Mouse (Mus musculus) thymus, postnatal 0 days (tissue): ENCODE results near the gene Adam15. TPM values are rescaled to one million over a fixed set of nuclear protein-coding genes. Genes with fewer than 3 reads are reported as not detected.

Source experiments
- DNase-seq: peaks from one replicate; pipeline ENCODE4 v3.0.0-alpha.2; 2015; ENCODE audit warnings: low spot score
- polyA plus RNA-seq: library from polyadenylated mRNA; unstranded; fragments of >200 nt; fragmentation: Nextera tagmentation; extraction: Ambion mirVana; gene quantifications from 2 replicates; pipeline ENCODE4 v1.2.1, GENCODE M21; 2015

Adam15 gene
- polyA plus RNA-seq, 1 experiment from 2014 or later: 17.4 TPM

DNA sequence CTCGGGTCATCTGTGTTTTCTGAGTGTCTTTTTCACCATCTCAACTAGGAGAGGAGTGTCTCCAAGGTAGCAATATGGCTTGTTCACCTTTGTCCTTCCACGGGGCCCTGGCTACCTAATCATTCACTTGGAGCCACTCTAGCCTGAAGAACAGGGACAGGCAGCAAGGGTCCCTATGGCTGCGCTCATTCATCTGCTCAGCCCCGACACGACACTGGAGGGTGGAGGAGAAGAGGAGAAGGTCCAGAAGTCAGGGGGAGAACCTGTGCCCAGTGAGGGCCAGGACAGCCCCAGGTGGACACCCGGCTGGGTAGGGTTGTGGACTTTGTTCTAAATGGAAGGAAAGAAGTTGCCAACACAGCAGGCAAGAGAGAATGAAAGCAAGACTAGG lies 5.7 kb upstream of the Adam15 start:
- no peak for DNase-seq

DNA sequence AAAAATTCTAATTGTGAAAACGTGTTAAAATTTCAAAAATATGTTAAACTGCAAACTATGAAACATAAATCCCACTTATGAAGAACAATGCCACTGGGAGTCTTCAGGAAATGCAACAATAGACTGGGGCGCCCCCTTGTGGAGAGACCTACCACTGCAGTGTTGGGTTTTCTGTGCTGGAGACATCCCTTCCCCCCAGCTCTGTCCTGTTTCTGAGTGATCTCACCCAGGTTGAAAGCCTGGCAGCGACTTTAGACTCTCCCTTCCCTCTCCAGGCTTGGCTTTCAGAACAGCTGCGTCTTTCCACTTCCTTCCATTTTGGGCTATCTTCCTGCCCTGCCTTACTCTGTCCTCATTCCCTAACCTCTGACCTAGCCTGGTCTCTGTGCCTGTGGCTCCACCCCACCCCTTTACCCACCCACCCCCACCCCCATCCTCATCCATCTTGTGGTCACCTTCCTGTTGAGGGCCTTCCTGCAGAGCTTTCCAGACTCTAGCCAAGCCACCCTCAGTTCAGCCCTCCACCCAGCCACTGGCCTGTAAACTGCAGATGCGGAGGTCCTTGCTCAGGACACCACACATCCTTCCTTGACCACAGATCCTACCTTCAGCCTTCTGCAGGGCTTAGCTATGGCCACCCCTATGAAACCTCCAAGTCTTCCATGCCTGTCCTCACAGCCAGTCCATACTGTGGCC lies 5.2 kb upstream of the Adam15 start:
- peak; percentile 80 for DNase-seq

DNA sequence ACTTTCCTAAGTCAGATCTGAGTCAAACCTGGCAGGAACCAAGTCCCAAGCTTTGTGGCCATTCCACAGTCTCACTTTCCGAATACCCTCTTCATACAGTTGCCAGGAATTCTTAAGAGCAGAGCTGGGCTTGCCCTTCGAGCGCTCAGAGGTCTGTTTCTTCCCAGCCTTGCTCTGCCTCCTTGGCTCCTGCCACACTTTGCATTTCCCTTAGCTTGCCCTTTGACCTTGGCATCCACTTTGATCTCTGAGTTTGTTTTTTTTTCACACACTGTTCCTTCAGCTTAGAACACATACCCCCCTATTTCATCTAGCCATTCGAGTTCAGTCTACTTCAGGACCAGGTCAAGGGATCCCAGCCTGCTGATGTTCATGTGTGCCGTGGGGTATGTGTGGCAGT lies 1.5 kb upstream of the Adam15 start:
- no peak for DNase-seq

DNA sequence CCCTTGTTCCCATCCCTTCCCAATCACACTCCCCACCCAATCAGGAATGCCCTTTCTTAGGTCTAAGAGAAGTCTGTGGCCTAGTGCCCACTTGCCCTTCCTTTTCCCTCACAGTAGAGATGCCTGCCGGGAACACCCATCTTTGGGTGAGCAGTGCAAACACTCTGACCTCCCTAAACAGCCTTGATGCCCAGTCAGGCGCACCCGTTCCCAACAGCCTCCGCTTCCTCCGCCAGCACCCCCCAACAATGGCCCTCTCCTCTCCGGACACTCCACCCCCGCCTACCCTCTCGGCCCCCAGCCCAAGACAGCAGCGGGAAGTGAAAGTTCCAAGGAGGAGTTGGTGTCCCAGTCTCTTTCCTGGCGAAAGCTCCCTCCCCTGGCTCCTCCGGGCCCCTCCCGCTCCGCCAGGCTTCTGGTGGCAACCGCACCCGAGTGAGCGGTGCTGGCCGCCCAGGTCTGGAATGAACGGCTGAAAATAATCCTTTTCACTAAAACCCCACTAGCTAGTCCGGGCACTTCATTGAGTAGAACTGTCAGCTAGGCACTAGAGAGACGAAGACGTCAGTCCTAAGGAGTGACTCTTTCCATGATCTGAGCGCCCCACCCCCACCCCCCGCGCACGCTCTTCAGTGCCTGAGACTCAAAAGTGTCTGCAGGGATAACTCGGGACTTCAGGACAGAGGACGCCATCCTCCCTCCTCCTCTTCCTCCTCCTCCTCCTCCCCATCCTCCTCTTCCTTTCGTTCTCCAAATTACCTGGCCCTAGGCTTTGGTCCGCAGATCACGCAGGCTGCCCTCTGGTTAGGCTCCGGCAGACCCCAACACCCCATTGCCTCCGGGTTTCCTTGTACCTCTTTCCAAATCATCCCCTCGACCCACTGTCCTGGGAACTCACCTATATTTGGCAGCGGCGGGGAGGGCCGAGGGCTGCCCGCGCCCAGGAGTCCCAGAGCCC lies 606 bp downstream of the Adam15 start:
- DNase-seq: no peak

DNA sequence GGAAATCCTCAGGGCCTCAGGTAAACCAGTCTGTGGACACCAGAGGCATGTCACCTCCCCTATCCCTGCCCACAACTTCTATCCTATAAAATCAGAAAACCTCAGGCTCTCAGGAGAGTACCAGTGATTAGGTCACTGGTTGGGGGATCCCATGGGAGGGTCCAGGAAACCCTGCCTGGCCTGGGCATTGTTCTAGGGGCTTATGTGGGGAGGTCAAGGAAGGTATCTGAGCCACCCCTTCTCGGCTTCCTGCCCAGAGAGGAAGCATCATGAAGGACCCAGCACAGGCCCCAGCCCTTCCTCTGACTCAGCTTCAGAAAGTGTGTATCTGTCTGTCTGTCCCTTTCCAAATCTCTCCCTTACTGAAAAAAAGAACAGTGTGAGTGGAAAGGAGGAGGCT lies 1.9 kb downstream of the Adam15 start:
- no peak for DNase-seq

DNA sequence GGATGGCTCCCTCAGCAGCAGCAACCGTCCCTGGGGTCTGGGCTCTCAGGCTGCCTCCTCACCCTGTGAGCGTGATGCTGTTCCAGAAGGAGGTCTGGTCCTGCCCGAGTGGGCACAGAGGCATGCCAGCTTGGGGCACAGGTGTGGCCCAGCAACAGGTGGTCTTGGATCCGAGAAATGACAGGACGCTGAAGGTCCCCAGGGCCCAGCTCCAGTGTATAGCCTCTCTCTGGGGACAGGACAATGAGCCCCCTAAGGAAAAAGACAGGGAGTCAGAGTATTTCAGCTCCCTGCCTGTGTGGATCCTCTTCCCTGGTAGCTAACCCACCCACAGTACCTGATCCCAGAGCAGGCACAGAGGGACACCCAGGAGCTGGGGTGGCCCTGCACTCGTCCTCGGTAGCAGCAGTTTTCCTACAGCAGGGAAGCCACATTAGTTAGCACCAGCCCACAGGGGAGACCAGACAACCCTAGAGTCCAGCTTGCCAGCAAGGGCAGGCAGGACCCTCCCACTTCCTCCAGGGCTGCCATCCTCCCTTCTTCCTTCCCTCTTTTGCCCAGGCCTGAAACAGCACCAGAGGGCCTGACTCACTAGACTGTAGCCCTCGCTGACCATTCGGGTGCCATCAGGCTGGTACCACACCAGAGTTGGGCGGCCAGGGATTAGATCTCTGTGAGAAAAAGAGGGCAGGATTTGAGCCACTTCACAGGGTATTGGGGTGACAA lies 2.8 kb downstream of the Adam15 start:
- no peak for DNase-seq

DNA sequence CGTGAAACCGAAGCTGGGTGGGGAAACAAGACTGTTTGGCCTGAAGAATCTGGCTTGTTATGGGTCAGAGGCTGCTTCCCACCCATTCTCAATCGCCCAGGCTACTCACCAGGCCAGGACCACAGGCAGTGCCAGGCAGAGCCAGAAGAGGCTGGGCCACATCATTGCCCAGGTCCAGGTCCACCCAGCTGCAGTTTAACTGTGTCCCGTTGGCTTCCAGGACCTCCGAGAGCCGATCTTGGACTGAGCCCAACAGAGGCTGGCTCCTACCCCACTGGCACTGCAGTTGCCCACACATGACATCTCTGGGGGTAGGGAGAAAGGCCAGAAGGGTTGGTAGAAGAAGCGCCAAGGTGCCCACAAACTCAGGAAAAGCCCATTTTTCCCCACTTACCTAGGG lies 6.5 kb downstream of the Adam15 start:
- no peak for DNase-seq

GRCm38 (mm10) chr3:89341794-89342193 lies 8.0 kb downstream of the Adam15 start:
- no peak for DNase-seq

DNA sequence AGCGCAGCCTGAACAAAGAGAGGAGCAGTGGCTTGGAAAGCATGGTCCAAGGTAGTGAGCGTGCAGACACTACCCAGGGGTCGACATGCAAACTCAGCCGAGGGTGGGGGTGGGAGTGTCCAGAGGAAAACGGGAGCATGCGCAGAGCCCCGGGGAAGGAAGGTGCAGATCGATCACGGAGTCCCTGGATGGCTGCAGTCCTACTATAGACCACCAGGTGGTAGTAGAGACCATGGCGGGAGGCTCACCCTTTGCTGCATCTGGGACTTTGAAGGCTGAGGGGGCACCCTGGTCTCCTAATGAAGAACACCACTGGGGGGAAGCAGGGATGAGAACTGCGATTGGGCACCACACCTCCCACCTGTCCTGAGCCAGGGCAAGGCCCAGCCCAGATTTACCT lies 9.3 kb downstream of the Adam15 start:
- DNase-seq: peak; percentile 72

GRCm38 (mm10) chr3:89339416-89339815 lies 10.4 kb downstream of the Adam15 start:
- DNase-seq: peak; percentile 67

DNA sequence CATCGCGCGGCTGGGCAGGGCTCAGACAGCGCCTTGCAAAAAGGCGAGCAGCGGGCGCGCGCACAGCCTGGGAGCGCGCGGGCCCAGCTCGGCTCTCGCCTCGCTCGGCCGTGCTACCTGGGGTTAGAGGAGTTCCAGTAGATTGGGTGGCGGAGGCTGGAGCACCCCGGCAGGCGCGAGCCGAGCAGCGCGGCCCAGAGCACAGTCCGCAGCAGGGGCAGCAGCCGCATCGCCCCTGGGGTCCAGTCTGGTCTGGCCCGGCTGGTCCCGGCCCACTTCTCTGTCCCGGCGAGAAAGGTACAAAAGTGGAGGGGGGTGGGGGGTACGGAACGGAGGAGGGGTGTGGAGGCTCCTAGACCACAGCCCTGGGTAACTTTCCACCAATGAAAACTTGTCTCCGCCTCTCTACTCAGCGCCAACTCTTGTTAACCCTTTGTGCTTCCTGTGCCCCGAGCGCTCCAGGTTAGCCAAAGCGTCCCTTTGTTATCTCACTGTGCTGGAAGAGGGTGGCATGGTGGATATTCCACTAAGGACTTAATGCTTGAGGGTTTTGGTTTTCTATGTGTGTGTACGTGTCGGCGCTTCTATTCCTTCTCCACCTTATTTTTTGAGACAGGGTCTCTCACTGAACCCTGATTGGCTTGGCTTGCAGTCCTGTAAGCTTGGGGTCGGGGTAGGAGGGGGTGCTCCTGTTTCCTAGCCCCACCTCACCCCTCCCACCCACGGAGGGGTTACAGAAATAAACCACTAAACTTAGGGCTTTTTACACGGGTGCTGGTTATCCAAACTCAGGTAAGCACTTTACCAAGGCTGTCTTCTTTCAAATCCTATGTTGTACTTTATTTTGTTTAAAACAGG lies 11.8 kb downstream of the Adam15 start, which contains the start of gene Efna4:
TSS of gene Efna4 (minus strand) at position 308 of the 858 bp plus-strand sequence.
- peak; percentile 78 for DNase-seq

- no peak for DNase-seq
These were observed 12.6 kb downstream of the Adam15 start for GRCm38 (mm10) chr3:89337062-89337720.

- no peak for DNase-seq
These were observed 13.3 kb downstream of the Adam15 start for GRCm38 (mm10) chr3:89336529-89336928.

DNA sequence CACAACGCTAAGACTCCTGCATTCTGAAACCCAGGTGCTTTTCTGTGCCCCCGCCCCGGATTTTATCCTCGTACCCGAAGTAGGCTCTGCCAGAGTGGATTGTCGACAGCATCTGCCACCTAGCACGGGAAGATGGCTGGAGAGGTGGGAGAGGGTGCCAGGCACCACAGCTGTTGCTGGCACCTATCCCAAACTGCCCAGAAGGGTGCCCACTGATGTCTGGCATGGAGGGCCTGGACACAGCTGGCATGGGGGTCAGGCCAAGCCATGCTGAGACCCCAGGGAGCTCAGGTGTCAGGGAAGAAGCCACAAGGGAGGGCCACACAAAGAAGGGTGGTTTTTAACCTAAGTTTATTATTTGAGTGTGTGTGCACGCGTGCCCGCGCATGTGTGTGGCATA lies 16.7 kb downstream of the Adam15 start:
- no peak for DNase-seq

GRCm38 (mm10) chr3:89332476-89332875 lies 17.3 kb downstream of the Adam15 start:
- no peak for DNase-seq

DNA sequence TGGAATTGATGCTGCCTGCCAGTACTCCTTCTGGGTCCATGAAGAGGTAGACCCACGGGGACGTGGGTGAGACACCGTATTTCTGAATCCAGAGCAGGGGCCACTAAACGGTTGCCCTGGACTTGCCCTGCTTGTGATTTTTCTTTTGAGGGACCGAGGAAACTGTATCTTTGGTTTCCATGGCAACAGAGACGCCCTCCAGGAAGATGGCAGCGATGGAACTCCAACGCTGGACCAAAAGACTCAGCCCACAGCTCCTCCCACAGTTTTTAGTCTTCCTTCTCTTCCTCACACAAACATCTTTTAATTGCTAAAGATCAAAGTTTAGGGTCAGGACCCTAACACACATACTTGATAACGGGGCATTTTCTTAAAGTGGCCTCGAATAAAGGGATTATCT lies 17.8 kb downstream of the Adam15 start:
- DNase-seq: no peak

GRCm38 (mm10) chr3:89331561-89331960 lies 18.2 kb downstream of the Adam15 start:
- no peak for DNase-seq

- DNase-seq: no peak
These were observed 18.8 kb downstream of the Adam15 start for GRCm38 (mm10) chr3:89330948-89331347.

GRCm38 (mm10) chr3:89330346-89330745 lies 19.4 kb downstream of the Adam15 start:
- DNase-seq: no peak

DNA sequence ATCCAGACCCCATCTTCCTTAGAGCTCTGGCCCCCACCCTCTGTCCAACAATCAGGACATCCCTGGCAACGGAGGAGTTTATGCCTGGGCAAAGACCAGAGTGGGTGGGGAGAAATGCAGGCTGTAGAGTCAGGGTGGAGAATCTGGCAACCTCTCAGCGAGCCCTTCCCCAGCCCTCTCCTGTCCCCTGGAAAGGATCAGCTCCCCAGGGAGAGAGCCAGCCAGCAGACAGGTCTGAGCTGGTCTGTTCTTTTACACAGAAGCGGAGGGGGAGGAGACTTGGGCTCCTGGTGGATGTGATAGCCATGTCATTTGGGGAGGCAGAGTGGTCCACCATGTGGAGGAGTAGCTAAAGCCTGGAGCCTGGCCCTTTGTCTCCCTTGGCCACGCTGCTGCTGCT lies 21.2 kb downstream of the Adam15 start:
- no peak for DNase-seq
